Mouse (Mus musculus): ENCODE results near the gene Ttc29. TPM values are rescaled to one million over a fixed set of nuclear protein-coding genes. Genes with fewer than 3 reads are reported as not detected.

Ttc29 gene
- polyA plus RNA-seq, 1 experiment from 2014 or later: 0.50 TPM

GRCm38 (mm10) chr8:78438121-78438520 lies 225.0 kb downstream of the Ttc29 start:
- Histone ChIP-seq H3K4me2 (peak overlapping the region; percentile 27), H3K27me3 (peaks cover 95% of the 10 kb centered on the region), H3K4me3 (peak overlapping the region; percentile 9), H3K4me1 (peaks cover 32% of the 10 kb centered on the region), H3K9me3 (replicated peaks) (no peaks in the 10 kb centered on the region; the same call in 1 of the 2 replicates), H3K36me3 (ENCODE audit: poor library complexity, severe bottlenecking) (no peaks in the 10 kb centered on the region), H3K27ac (no peak overlapping the region), H3K9ac (no peak overlapping the region)
- WGBS: 0% methylated on average over 18 of the region's 18 CpGs
- no peak for ATAC-seq

DNA sequence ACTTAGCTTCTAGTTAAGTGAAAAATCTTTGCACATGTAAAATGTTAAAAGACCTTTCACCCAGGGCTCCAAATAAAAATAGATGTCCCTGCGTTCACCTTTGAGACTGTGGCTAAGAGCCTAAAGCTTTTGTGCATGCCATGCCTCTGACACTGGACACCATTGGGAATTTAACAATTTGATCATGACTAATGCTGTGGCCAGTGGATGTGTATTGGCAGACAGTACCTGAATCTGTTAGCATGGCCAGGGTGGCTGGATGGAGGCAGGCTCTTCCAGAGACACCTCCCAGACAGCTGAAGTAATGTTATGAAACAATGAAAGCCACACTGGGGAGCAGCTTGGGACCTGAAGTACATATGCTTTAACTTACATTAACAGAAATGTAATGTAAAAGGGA lies 229.7 kb downstream of the Ttc29 start:
- no peak overlapping the region for H3K9ac ChIP-seq

More for the DNA sequence above, 229.7 kb downstream of the Ttc29 start:
- peaks cover 3% of the 10 kb centered on the region for H3K4me1 ChIP-seq
- no peaks in the 10 kb centered on the region for H3K36me3 ChIP-seq (ENCODE audit: poor library complexity, severe bottlenecking)
- H3K27me3 ChIP-seq: peaks cover 66% of the 10 kb centered on the region
- H3K4me3 ChIP-seq: no peak overlapping the region
- H3K4me2 ChIP-seq: no peak overlapping the region
- H3K27ac ChIP-seq: no peak overlapping the region
- no peaks in the 10 kb centered on the region; the same call in 1 of the 2 replicates for H3K9me3 ChIP-seq (replicated peaks)
- ATAC-seq: no peak
- 80% methylated on average over 1 of the region's 1 CpGs for WGBS

Other genes with a start within 250 kb of the Ttc29 start
- 0.05 TPM in 1 of 2 replicates, not detected in the other for gene Pou4f2, start 223.3 kb downstream of the Ttc29 start, polyA plus RNA-seq (2015; fragmentation: Nextera tagmentation; extraction: Ambion mirVana)